Mouse (Mus musculus): ENCODE measurements around the gene Kmt5b. TPM values are rescaled to one million over a fixed set of nuclear protein-coding genes. Genes with fewer than 3 reads are reported as not detected.

Gene Kmt5b
- polyA plus RNA-seq, 1 experiment: 32.9 TPM

GRCm38 (mm10) chr19:3790077-3790476 is 22.9 kb downstream of the Kmt5b start:
- 95% methylated on average over 1 of the region's 1 CpGs for WGBS
- peaks cover 45% of the 10 kb centered on the region for H3K36me3 ChIP-seq (ENCODE audit: control insufficient read depth, insufficient read depth, low read length)
- H3K27ac ChIP-seq (ENCODE audit: control insufficient read depth, insufficient read depth, low read length): no peak overlapping the region
- no peaks in the 10 kb centered on the region for H3K4me1 ChIP-seq (replicated peaks; ENCODE audit: control insufficient read depth, insufficient read depth, low read length)
- no peak for DNase-seq
- TF ChIP-seq POLR2A (IDR thresholded peaks at IDR 0.05; ENCODE audit: control insufficient read depth, extremely low read depth, insufficient read depth, low read length, poor library complexity) (no peak), CTCF (IDR thresholded peaks at IDR 0.05; ENCODE audit: borderline replicate concordance, control insufficient read depth, extremely low read depth, insufficient read depth, low read length, poor library complexity) (no peak)
- no peak overlapping the region for H3K4me3 ChIP-seq (ENCODE audit: control insufficient read depth, insufficient read depth, low read length)
- no peaks in the 10 kb centered on the region for H3K27me3 ChIP-seq (ENCODE audit: control insufficient read depth, insufficient read depth, low read length)

GRCm38 (mm10) chr19:3805526-3805925 is 38.3 kb downstream of the Kmt5b start:
- no peaks in the 10 kb centered on the region for H3K27me3 ChIP-seq (ENCODE audit: control insufficient read depth, insufficient read depth, low read length)
- H3K4me3 ChIP-seq (ENCODE audit: control insufficient read depth, insufficient read depth, low read length): no peak overlapping the region
- H3K36me3 ChIP-seq (ENCODE audit: control insufficient read depth, insufficient read depth, low read length): peaks cover 66% of the 10 kb centered on the region
- no peak overlapping the region for H3K27ac ChIP-seq (ENCODE audit: control insufficient read depth, insufficient read depth, low read length)
- 15% methylated on average over 7 of the region's 7 CpGs for WGBS
- DNase-seq: peak; percentile 19
- H3K4me1 ChIP-seq (replicated peaks; ENCODE audit: control insufficient read depth, insufficient read depth, low read length): peaks cover 4% of the 10 kb centered on the region; the same call in 1 of the 2 replicates
- no peak for TF ChIP-seq CTCF (IDR thresholded peaks at IDR 0.05; ENCODE audit: borderline replicate concordance, control insufficient read depth, extremely low read depth, insufficient read depth, low read length, poor library complexity)
- no peak for TF ChIP-seq POLR2A (IDR thresholded peaks at IDR 0.05; ENCODE audit: control insufficient read depth, extremely low read depth, insufficient read depth, low read length, poor library complexity)

- peaks cover 55% of the 10 kb centered on the region for H3K36me3 ChIP-seq (ENCODE audit: control insufficient read depth, insufficient read depth, low read length)
- no peak for DNase-seq
These were observed 43.5 kb downstream of the Kmt5b start for GRCm38 (mm10) chr19:3810536-3811233.

DNA sequence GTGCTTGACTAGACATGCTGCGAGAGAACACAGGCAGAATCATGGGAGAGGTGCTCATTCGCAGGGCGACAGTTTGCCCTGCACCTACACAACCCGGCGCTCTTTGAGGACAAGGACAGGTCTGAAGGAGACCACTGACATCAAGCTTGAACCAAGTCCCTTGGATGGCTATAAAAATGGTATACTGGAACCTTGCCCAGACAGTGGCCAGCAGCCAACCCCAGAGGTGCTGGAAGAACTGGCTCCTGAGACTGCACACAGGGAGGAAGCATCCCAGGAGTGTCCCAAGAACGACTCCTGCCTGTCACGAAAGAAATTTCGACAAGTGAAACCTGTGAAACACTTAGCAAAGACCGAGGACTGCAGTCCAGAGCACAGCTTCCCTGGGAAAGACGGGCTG is 47.2 kb downstream of the Kmt5b start:
- 94% methylated on average over 10 of the region's 10 CpGs for WGBS
- H3K4me1 ChIP-seq (replicated peaks; ENCODE audit: control insufficient read depth, insufficient read depth, low read length): no peaks in the 10 kb centered on the region
- TF ChIP-seq CTCF (IDR thresholded peaks at IDR 0.05; ENCODE audit: borderline replicate concordance, control insufficient read depth, extremely low read depth, insufficient read depth, low read length, poor library complexity) (no peak), POLR2A (IDR thresholded peaks at IDR 0.05; ENCODE audit: control insufficient read depth, extremely low read depth, insufficient read depth, low read length, poor library complexity) (no peak)
- H3K27me3 ChIP-seq (ENCODE audit: control insufficient read depth, insufficient read depth, low read length): no peaks in the 10 kb centered on the region
- peaks cover 34% of the 10 kb centered on the region for H3K36me3 ChIP-seq (ENCODE audit: control insufficient read depth, insufficient read depth, low read length)
- no peak overlapping the region for H3K27ac ChIP-seq (ENCODE audit: control insufficient read depth, insufficient read depth, low read length)
- no peak overlapping the region for H3K4me3 ChIP-seq (ENCODE audit: control insufficient read depth, insufficient read depth, low read length)
- no peak for DNase-seq

More at GRCm38 (mm10) chr19:3810536-3811233, 43.5 kb downstream of the Kmt5b start:
- TF ChIP-seq POLR2A (IDR thresholded peaks at IDR 0.05; ENCODE audit: control insufficient read depth, extremely low read depth, insufficient read depth, low read length, poor library complexity) (no peak), CTCF (IDR thresholded peaks at IDR 0.05; ENCODE audit: borderline replicate concordance, control insufficient read depth, extremely low read depth, insufficient read depth, low read length, poor library complexity) (no peak)
- Histone ChIP-seq H3K4me1 (replicated peaks; ENCODE audit: control insufficient read depth, insufficient read depth, low read length) (peaks cover under 1% of the 10 kb centered on the region; the same call in 1 of the 2 replicates), H3K27ac (ENCODE audit: control insufficient read depth, insufficient read depth, low read length) (no peak overlapping the region), H3K4me3 (ENCODE audit: control insufficient read depth, insufficient read depth, low read length) (no peak overlapping the region), H3K27me3 (ENCODE audit: control insufficient read depth, insufficient read depth, low read length) (no peaks in the 10 kb centered on the region)
- WGBS: 96% methylated on average over 10 of the region's 10 CpGs

- no peak overlapping the region for H3K27ac ChIP-seq (ENCODE audit: control insufficient read depth, insufficient read depth, low read length)
- TF ChIP-seq CTCF (IDR thresholded peaks at IDR 0.05; ENCODE audit: borderline replicate concordance, control insufficient read depth, extremely low read depth, insufficient read depth, low read length, poor library complexity) (no peak), POLR2A (IDR thresholded peaks at IDR 0.05; ENCODE audit: control insufficient read depth, extremely low read depth, insufficient read depth, low read length, poor library complexity) (no peak)
- H3K36me3 ChIP-seq (ENCODE audit: control insufficient read depth, insufficient read depth, low read length): peaks cover 26% of the 10 kb centered on the region
- H3K4me3 ChIP-seq (ENCODE audit: control insufficient read depth, insufficient read depth, low read length): no peak overlapping the region
- no peaks in the 10 kb centered on the region for H3K27me3 ChIP-seq (ENCODE audit: control insufficient read depth, insufficient read depth, low read length)
- WGBS: 96% methylated on average over 12 of the region's 12 CpGs
- DNase-seq: no peak
- H3K4me1 ChIP-seq (replicated peaks; ENCODE audit: control insufficient read depth, insufficient read depth, low read length): no peaks in the 10 kb centered on the region
These were observed 48.6 kb downstream of the Kmt5b start for GRCm38 (mm10) chr19:3815824-3816223.

DNA sequence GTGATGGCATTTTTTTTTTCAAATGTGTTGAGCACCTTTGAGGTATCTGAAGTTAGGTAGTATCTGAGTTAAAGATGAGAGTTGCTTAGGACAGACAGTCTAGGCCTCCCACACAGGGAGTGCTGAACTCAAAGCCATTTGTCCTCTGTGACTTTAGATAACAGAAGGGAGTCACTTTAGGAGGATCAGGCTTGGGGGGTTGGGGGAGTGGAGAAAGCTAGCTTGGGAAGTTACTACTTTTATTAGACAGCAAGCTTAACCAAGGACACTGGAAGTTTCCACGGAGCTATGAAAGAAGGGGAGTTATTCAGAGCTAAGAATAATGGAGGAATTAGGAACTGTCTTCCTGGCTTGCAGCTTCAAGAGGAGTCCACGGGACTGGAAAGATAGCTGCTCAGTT is 51.9 kb downstream of the Kmt5b start:
- Histone ChIP-seq H3K27ac (ENCODE audit: control insufficient read depth, insufficient read depth, low read length) (no peak overlapping the region), H3K4me3 (ENCODE audit: control insufficient read depth, insufficient read depth, low read length) (no peak overlapping the region), H3K27me3 (ENCODE audit: control insufficient read depth, insufficient read depth, low read length) (no peaks in the 10 kb centered on the region), H3K4me1 (replicated peaks; ENCODE audit: control insufficient read depth, insufficient read depth, low read length) (no peaks in the 10 kb centered on the region), H3K36me3 (ENCODE audit: control insufficient read depth, insufficient read depth, low read length) (peaks cover 20% of the 10 kb centered on the region)
- no peak for DNase-seq
- WGBS: 81% methylated on average over 2 of the region's 2 CpGs
- TF ChIP-seq CTCF (IDR thresholded peaks at IDR 0.05; ENCODE audit: borderline replicate concordance, control insufficient read depth, extremely low read depth, insufficient read depth, low read length, poor library complexity): no peak
- no peak for TF ChIP-seq POLR2A (IDR thresholded peaks at IDR 0.05; ENCODE audit: control insufficient read depth, extremely low read depth, insufficient read depth, low read length, poor library complexity)
